Mouse (Mus musculus) right cerebral cortex, adult 2 months (tissue): ENCODE measurements around the gene Cyp2j13.
"Not testable (repeated sequence)": the region's sequence is repeated elsewhere in the genome, so short reads cannot be mapped to it uniquely, and the experiment has no call there.

Experiments used
- DNase-seq, 2 experiments: peaks; one replicate each; pipeline ENCODE4 v3.0.0; 2021 to 2022; ENCODE audit warnings: low spot score in 2 of 2

The Cyp2j13 gene

GRCm38 (mm10) chr4:96077261-96078125 is at the start of gene Cyp2j13:
TSS of gene Cyp2j13 (minus strand) at chr4:96077546.
- DNase-seq = peak; percentile 8 to 35

- no peak for DNase-seq
Measured at GRCm38 (mm10) chr4:96096841-96097240, 19.5 kb upstream of the Cyp2j13 start.

- no peak for DNase-seq
Measured at GRCm38 (mm10) chr4:96091869-96092268, 14.5 kb upstream of the Cyp2j13 start.

GRCm38 (mm10) chr4:96089356-96090048 is 12.2 kb upstream of the Cyp2j13 start:
- not testable (repeated sequence) for DNase-seq

GRCm38 (mm10) chr4:96078308-96078707 is 962 bp upstream of the Cyp2j13 start:
- no peak for DNase-seq

GRCm38 (mm10) chr4:96062045-96062444 is 15.3 kb downstream of the Cyp2j13 start:
- DNase-seq = no peak

GRCm38 (mm10) chr4:96060106-96060505 is 17.2 kb downstream of the Cyp2j13 start:
- DNase-seq = no peak

- DNase-seq = peak in 1 of 2 experiments; percentile 30
Measured at GRCm38 (mm10) chr4:96028412-96028811, 48.9 kb downstream of the Cyp2j13 start.

GRCm38 (mm10) chr4:96022803-96023202 is 54.5 kb downstream of the Cyp2j13 start:
- DNase-seq = no peak

- DNase-seq = no peak
Measured at GRCm38 (mm10) chr4:96016875-96017274, 60.5 kb downstream of the Cyp2j13 start.

GRCm38 (mm10) chr4:95982221-95982620 is 95.1 kb downstream of the Cyp2j13 start:
- not testable (repeated sequence) for DNase-seq
